Mouse (Mus musculus) kidney, adult 2 months (tissue): Measurements from ENCODE around the gene Mettl23. TPM values are rescaled to one million over a fixed set of nuclear protein-coding genes. Genes with fewer than 3 reads are reported as not detected.
A peak's percentile ranks its signal among the peaks of the same experiment; 100 is the strongest.
"Not testable (repeated sequence)": the region's sequence is repeated elsewhere in the genome, so short reads cannot be mapped to it uniquely, and the experiment has no call there.

Experiments used
- DNase-seq: peaks from one replicate; pipeline ENCODE4 v3.0.0; 2021
- H3K27ac ChIP-seq: fragments of 200-500 bp; 2 replicates; pipeline ENCODE4 v1.5.1; 2012; ENCODE audit warnings: low read depth, low read length, control low read depth, inconsistent platforms; ENCODE audit not compliant: insufficient read depth
- H3K27me3 ChIP-seq: fragments of 200-500 bp; replicated peaks from 2 replicates; pipeline ENCODE4 v1.6.1; 2012; ENCODE audit warnings: mild to moderate bottlenecking, moderate library complexity, low read length, inconsistent platforms; ENCODE audit not compliant: control insufficient read depth, insufficient read depth
- H3K36me3 ChIP-seq: fragments of 200-500 bp; 2 replicates; pipeline ENCODE4 v1.6.1; 2012; ENCODE audit warnings: mild to moderate bottlenecking, moderate library complexity, low read length, inconsistent platforms; ENCODE audit not compliant: control insufficient read depth, insufficient read depth
- H3K4me1 ChIP-seq: fragments of 200-500 bp; 2 replicates; pipeline ENCODE4 v1.6.1; 2011; ENCODE audit warnings: low read length; ENCODE audit not compliant: control insufficient read depth, insufficient read depth
- H3K4me3 ChIP-seq: fragments of 200-500 bp; 2 replicates; pipeline ENCODE4 v1.5.1; 2011; ENCODE audit warnings: mild to moderate bottlenecking, low read depth, low read length, control low read depth; ENCODE audit not compliant: insufficient read depth
- CTCF ChIP-seq: fragments of 200-500 bp; conservative IDR thresholded peaks from 2 replicates; pipeline ENCODE4 v1.5.1; 2011; ENCODE audit warnings: low read depth, mild to moderate bottlenecking, control low read depth, low read length, moderate library complexity, mixed read lengths; ENCODE audit not compliant: insufficient read depth, insufficient read length
- POLR2A ChIP-seq: fragments of 200-500 bp; IDR thresholded peaks from one replicate; pipeline ENCODE4 v1.6.1; 2011; ENCODE audit warnings: low read depth, low read length, control low read depth
- WGBS: fragments of 180-500 bp; shearing (Covaris S2); methylation state at CpG from one replicate; pipeline ENCODE4 v1.1.7; 2018; 5-methylcytosine and 5-hydroxymethylcytosine counted together
- polyA plus RNA-seq: library from polyadenylated mRNA; depleted of rRNA; stranded (reverse); fragments of >200 nt; gene quantifications from 2 replicates; pipeline ENCODE4 v1.2.3, GENCODE M21; 2012

Mettl23 gene
- polyA plus RNA-seq, 1 experiment, result 32.8 TPM

- no peaks in the 10 kb centered on the region for H3K36me3 ChIP-seq
- H3K27me3 ChIP-seq, result no peaks in the 10 kb centered on the region
- 74% methylated on average over 13 of the region's 13 CpGs for WGBS
- no peak for DNase-seq
- 0 out of 2 replicates have a peak, but pooled peaks cover 7% of the 10 kb centered on the region for H3K4me1 ChIP-seq
- no peak overlapping the region for H3K4me3 ChIP-seq
- no peak overlapping the region for H3K27ac ChIP-seq
- no peak for TF ChIP-seq POLR2A
- no peak for TF ChIP-seq CTCF
These were observed 21.8 kb upstream of the Mettl23 start for GRCm38 (mm10) chr11:116821057-116821940.

- H3K27me3 ChIP-seq, result no peaks in the 10 kb centered on the region
- H3K4me1 ChIP-seq, result peaks cover 10% of the 10 kb centered on the region; the same call in 1 of the 2 replicates
- 69% methylated on average over 10 of the region's 10 CpGs for WGBS
- DNase-seq, result no peak
- TF ChIP-seq CTCF (no peak), POLR2A (no peak)
- H3K4me3 ChIP-seq, result no peak overlapping the region
- H3K36me3 ChIP-seq, result no peaks in the 10 kb centered on the region
- H3K27ac ChIP-seq, result no peak overlapping the region
These were observed 20.9 kb upstream of the Mettl23 start for GRCm38 (mm10) chr11:116822215-116822614.

- no peak for DNase-seq
- TF ChIP-seq CTCF (no peak), POLR2A (no peak)
- Histone ChIP-seq H3K36me3 (no peaks in the 10 kb centered on the region), H3K4me3 (no peak overlapping the region), H3K27me3 (no peaks in the 10 kb centered on the region), H3K27ac (no peak overlapping the region), H3K4me1 (peaks cover 10% of the 10 kb centered on the region; the same call in 1 of the 2 replicates)
- 95% methylated on average over 10 of the region's 10 CpGs for WGBS
These were observed 20.5 kb upstream of the Mettl23 start for GRCm38 (mm10) chr11:116822626-116823025.

GRCm38 (mm10) chr11:116823255-116823654 lies 19.8 kb upstream of the Mettl23 start:
- 99% methylated on average over 2 of the region's 2 CpGs for WGBS
- Histone ChIP-seq H3K4me1 (peaks cover 13% of the 10 kb centered on the region), H3K27me3 (no peaks in the 10 kb centered on the region), H3K27ac (no peak overlapping the region), H3K36me3 (no peaks in the 10 kb centered on the region), H3K4me3 (no peak overlapping the region)
- TF ChIP-seq CTCF (no peak), POLR2A (no peak)
- DNase-seq, result no peak

- not testable (repeated sequence) for H3K4me3 ChIP-seq, DNase-seq, H3K36me3 ChIP-seq, H3K27me3 ChIP-seq, H3K27ac ChIP-seq
- H3K4me1 ChIP-seq, result peaks cover 15% of the 10 kb centered on the region
- 96% methylated on average over 10 of the region's 10 CpGs for WGBS
These were observed 19.2 kb upstream of the Mettl23 start for GRCm38 (mm10) chr11:116823885-116824284.

- Histone ChIP-seq H3K36me3 (no peaks in the 10 kb centered on the region), H3K4me1 (peaks cover 15% of the 10 kb centered on the region), H3K27ac (peak overlapping the region; percentile 29; the same call in 1 of the 2 replicates), H3K4me3 (no peak overlapping the region), H3K27me3 (no peaks in the 10 kb centered on the region)
- 65% methylated on average over 5 of the region's 5 CpGs for WGBS
- TF ChIP-seq POLR2A (no peak), CTCF (no peak)
- no peak for DNase-seq
These were observed 17.8 kb upstream of the Mettl23 start for GRCm38 (mm10) chr11:116825230-116825629.

GRCm38 (mm10) chr11:116826550-116827504 lies 16.3 kb upstream of the Mettl23 start:
- Histone ChIP-seq H3K4me3 (peak overlapping the region; percentile 62), H3K36me3 (no peaks in the 10 kb centered on the region), H3K27me3 (no peaks in the 10 kb centered on the region), H3K4me1 (peaks cover 12% of the 10 kb centered on the region), H3K27ac (no peak overlapping the region)
- DNase-seq, result no peak
- no peak for TF ChIP-seq CTCF
- 66% methylated on average over 17 of the region's 17 CpGs for WGBS
